Comparison of ENCODE assay signal across 16 mouse cellular contexts in genomic region chr6:117502346-117502745, GRCm38 (mm10).
"Had no signal": no experiment of that assay in that cellular context is flagged by ENCODE, and none has a peak within 500 bp of the region (broad histone marks: within the 10 kb centered on the region; RNA-seq: fewer than 3 reads in every experiment).

No protein-coding gene starts in this region.

- H3K4me3 ChIP-seq: limb, embryonic 12.5 days; liver, embryonic 13.5 days; lung, embryonic 15.5 days; megakaryocyte, embryonic 14.5 days; midbrain, embryonic 12.5 days; neural tube, embryonic 13.5 days had no signal

- DNase-seq: liver; liver, embryonic 13.5 days; liver, postnatal 0 days; lung, postnatal 14 days; retina, postnatal 1 day; right cerebral cortex, postnatal 4 days; spleen, adult 18-20 months; thymus, adult 18-20 months; thymus, postnatal 14 days had no signal

- H3K27me3 ChIP-seq: limb, embryonic 12.5 days; liver, embryonic 13.5 days; lung, embryonic 15.5 days; megakaryocyte, embryonic 14.5 days; midbrain, embryonic 12.5 days; neural tube, embryonic 13.5 days had no signal

- H3K36me3 ChIP-seq: limb, embryonic 12.5 days; liver, embryonic 13.5 days; lung, embryonic 15.5 days; midbrain, embryonic 12.5 days; neural tube, embryonic 13.5 days had no signal

- H3K4me2 ChIP-seq: limb, embryonic 12.5 days; liver, embryonic 13.5 days; lung, embryonic 15.5 days; midbrain, embryonic 12.5 days; neural tube, embryonic 13.5 days had no signal

- H3K9ac ChIP-seq: limb, embryonic 12.5 days; liver, embryonic 13.5 days; liver, postnatal 0 days; lung, embryonic 15.5 days; midbrain, embryonic 12.5 days; neural tube, embryonic 13.5 days had no signal

- H3K27ac ChIP-seq: limb, embryonic 12.5 days; liver, embryonic 13.5 days; lung, embryonic 15.5 days; macrophage; midbrain, embryonic 12.5 days; neural tube, embryonic 13.5 days had no signal

- H3K9me3 ChIP-seq: limb, embryonic 12.5 days; liver, embryonic 13.5 days; lung, embryonic 15.5 days; midbrain, embryonic 12.5 days; neural tube, embryonic 13.5 days had no signal

- H3K4me1 ChIP-seq: liver, embryonic 13.5 days; lung, embryonic 15.5 days; midbrain, embryonic 12.5 days had no signal

- ATAC-seq: liver, postnatal 0 days; midbrain, embryonic 16.5 days had no signal
